12 mouse cellular contexts compared by ENCODE assay signal in the genomic region with DNA sequence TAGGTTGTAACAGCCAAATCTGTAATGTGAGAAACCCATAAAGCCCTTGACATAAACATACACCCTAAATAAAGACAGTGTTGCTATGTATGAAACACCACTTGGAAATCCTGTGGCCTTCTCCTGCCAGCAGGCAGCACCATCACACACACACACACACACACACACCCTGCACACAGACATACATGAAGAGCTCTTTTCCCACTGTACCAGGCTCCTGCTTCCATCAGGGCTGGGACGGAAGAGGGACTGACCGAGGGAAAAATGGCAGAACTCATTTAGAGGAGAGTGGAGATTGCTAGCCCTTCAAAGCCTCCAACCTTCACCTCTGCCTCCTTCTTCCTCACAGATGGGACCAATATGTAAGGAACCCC.
DNase-seq lines count a peak whose midpoint lies in the region; ATAC-seq and TF ChIP-seq lines count a peak whose summit lies in the region.
"Had no signal": no experiment of that assay in that cellular context is flagged by ENCODE, and none has a peak within 500 bp of the region (broad histone marks: within the 10 kb centered on the region; RNA-seq: fewer than 3 reads in every experiment).

No protein-coding gene starts in this region.

- H3K9me3 ChIP-seq in lung, embryonic 14.5 days (ENCODE audit: low read depth, low read length): peaks cover 9% of the 10 kb centered on the region; the same call in 1 of the 2 replicates
- no peaks in the 10 kb centered on the region for H3K9me3 ChIP-seq in lung, postnatal 0 days (ENCODE audit: low read length)
- H3K9me3 ChIP-seq in forebrain, embryonic 11.5 days (ENCODE audit: control insufficient read depth, low read length): no peaks in the 10 kb centered on the region
- H3K9me3 ChIP-seq in intestine, embryonic 16.5 days (ENCODE audit: control insufficient read depth, low read length): peaks cover 7% of the 10 kb centered on the region; the same call in 1 of the 2 replicates
- H3K9me3 ChIP-seq in stomach, embryonic 15.5 days: no peaks in the 10 kb centered on the region; the same call in 1 of the 2 replicates

- TF ChIP-seq CTCF in lung, embryonic 14.5 days (IDR thresholded peaks at IDR 0.05; ENCODE audit: low read depth): no peak
- no peak for TF ChIP-seq CTCF in lung, postnatal 0 days (IDR thresholded peaks at IDR 0.05)

- peak; percentile 22; the same call in 1 of the 2 replicates for ATAC-seq in lung, embryonic 14.5 days (ENCODE audit: insufficient read depth)
- no peak for ATAC-seq in lung, postnatal 0 days
- ATAC-seq in forebrain, embryonic 11.5 days (replicated peaks; ENCODE audit: low FRiP score): peak; percentile 49
- ATAC-seq in intestine, embryonic 16.5 days: no peak; the same call in 1 of the 2 replicates
- ATAC-seq in stomach, embryonic 15.5 days (ENCODE audit: insufficient read depth, low FRiP score, low read depth): no peak; the same call in 1 of the 2 replicates

- DNase-seq in lung, embryonic 14.5 days: no peak
- no peak for DNase-seq in lung, postnatal 0 days (ENCODE audit: low spot score)
- no peak for DNase-seq in forebrain, embryonic 11.5 days (ENCODE audit: low spot score)
- DNase-seq in urinary bladder, postnatal 10 days (ENCODE audit: low spot score): no peak
- DNase-seq in cerebellum, adult 11-12 months: no peak
- DNase-seq: cerebellum, postnatal 14 days; heart, adult 2 months; kidney, adult 11 months had no signal

- H3K4me1 ChIP-seq in lung, embryonic 14.5 days (ENCODE audit: insufficient read depth): peaks cover 6% of the 10 kb centered on the region; the same call in 1 of the 2 replicates
- H3K4me1 ChIP-seq in lung, postnatal 0 days (ENCODE audit: insufficient read depth, low read depth, low read length): no peaks in the 10 kb centered on the region
- peaks cover 5% of the 10 kb centered on the region for H3K4me1 ChIP-seq in forebrain, embryonic 11.5 days (replicated peaks; ENCODE audit: control insufficient read depth, insufficient read depth, low read length)
- H3K4me1 ChIP-seq in intestine, embryonic 16.5 days (ENCODE audit: control insufficient read depth, insufficient read depth, low read length): peaks cover 13% of the 10 kb centered on the region
- H3K4me1 ChIP-seq in stomach, embryonic 15.5 days: peaks cover 16% of the 10 kb centered on the region
- H3K4me1 ChIP-seq: megakaryocyte, embryonic 14.5 days had no signal

- WGBS in lung, embryonic 14.5 days: 51% methylated on average over 2 of the region's 2 CpGs
- WGBS in lung, postnatal 0 days: 77% methylated on average over 2 of the region's 2 CpGs
- 63% methylated on average over 2 of the region's 2 CpGs for WGBS in forebrain, embryonic 11.5 days
- WGBS in intestine, embryonic 16.5 days: 47% methylated on average over 2 of the region's 2 CpGs
- WGBS in stomach, embryonic 15.5 days: 47% methylated on average over 2 of the region's 2 CpGs

- no peak for TF ChIP-seq EP300 in lung, postnatal 0 days (IDR thresholded peaks at IDR 0.05)

- H3K36me3 ChIP-seq in lung, embryonic 14.5 days (ENCODE audit: insufficient read depth): no peaks in the 10 kb centered on the region
- no peaks in the 10 kb centered on the region for H3K36me3 ChIP-seq in lung, postnatal 0 days (ENCODE audit: insufficient read depth, low read length)
- no peaks in the 10 kb centered on the region for H3K36me3 ChIP-seq in forebrain, embryonic 11.5 days (ENCODE audit: control insufficient read depth, insufficient read depth, low read length)
- H3K36me3 ChIP-seq in intestine, embryonic 16.5 days (ENCODE audit: control insufficient read depth, insufficient read depth, low read length): no peaks in the 10 kb centered on the region
- no peaks in the 10 kb centered on the region for H3K36me3 ChIP-seq in stomach, embryonic 15.5 days

- H3K27me3 ChIP-seq in lung, embryonic 14.5 days (ENCODE audit: insufficient read depth, low read length): no peaks in the 10 kb centered on the region
- no peaks in the 10 kb centered on the region for H3K27me3 ChIP-seq in lung, postnatal 0 days (replicated peaks; ENCODE audit: insufficient read depth, low read length)
- H3K27me3 ChIP-seq in forebrain, embryonic 11.5 days (ENCODE audit: control insufficient read depth, insufficient read depth, low read length): no peaks in the 10 kb centered on the region
- H3K27me3 ChIP-seq in intestine, embryonic 16.5 days (replicated peaks; ENCODE audit: control insufficient read depth, insufficient read depth, low read length): no peaks in the 10 kb centered on the region
- no peaks in the 10 kb centered on the region for H3K27me3 ChIP-seq in stomach, embryonic 15.5 days (replicated peaks)
- H3K27me3 ChIP-seq: megakaryocyte, embryonic 14.5 days had no signal

- H3K9ac ChIP-seq in lung, embryonic 14.5 days: no peak overlapping the region
- H3K9ac ChIP-seq in lung, postnatal 0 days (replicated peaks; ENCODE audit: low read depth): no peak overlapping the region
- H3K9ac ChIP-seq in forebrain, embryonic 11.5 days (ENCODE audit: low read length): peak overlapping the region; percentile 0; the same call in 1 of the 2 replicates
- 0 out of 2 replicates have a peak overlapping the region, but pooled peaks have one; percentile 48 for H3K9ac ChIP-seq in intestine, embryonic 16.5 days (ENCODE audit: low read depth, low read length)
- no peak overlapping the region for H3K9ac ChIP-seq in stomach, embryonic 15.5 days
- H3K9ac ChIP-seq: liver, embryonic 14.5 days had no signal

- no peak overlapping the region for H3K27ac ChIP-seq in lung, embryonic 14.5 days (ENCODE audit: low read depth)
- H3K27ac ChIP-seq in lung, postnatal 0 days (ENCODE audit: low read length): no peak overlapping the region
- no peak overlapping the region for H3K27ac ChIP-seq in forebrain, embryonic 11.5 days (ENCODE audit: low read depth, low read length)
- peak overlapping the region; percentile 68 for H3K27ac ChIP-seq in intestine, embryonic 16.5 days (ENCODE audit: low read length)
- peak overlapping the region; percentile 88 for H3K27ac ChIP-seq in stomach, embryonic 15.5 days
- H3K27ac ChIP-seq: heart, adult 2 months; liver, embryonic 14.5 days had no signal

- no peak overlapping the region for H3K4me2 ChIP-seq in lung, embryonic 14.5 days
- no peak overlapping the region for H3K4me2 ChIP-seq in lung, postnatal 0 days (replicated peaks; ENCODE audit: low read depth, low read length)
- no peak overlapping the region for H3K4me2 ChIP-seq in forebrain, embryonic 11.5 days (ENCODE audit: low read depth, low read length, severe bottlenecking)
- H3K4me2 ChIP-seq in intestine, embryonic 16.5 days (ENCODE audit: low read depth, low read length): no peak overlapping the region
- H3K4me2 ChIP-seq in stomach, embryonic 15.5 days: no peak overlapping the region

- H3K4me3 ChIP-seq in lung, embryonic 14.5 days (ENCODE audit: low read depth, low read length): no peak overlapping the region
- H3K4me3 ChIP-seq in lung, postnatal 0 days (ENCODE audit: low read depth, low read length): no peak overlapping the region
- no peak overlapping the region for H3K4me3 ChIP-seq in forebrain, embryonic 11.5 days (ENCODE audit: low read depth, low read length)
- H3K4me3 ChIP-seq in intestine, embryonic 16.5 days (ENCODE audit: low read length): no peak overlapping the region
- H3K4me3 ChIP-seq in stomach, embryonic 15.5 days (replicated peaks): no peak overlapping the region
- H3K4me3 ChIP-seq: heart, adult 2 months; megakaryocyte, embryonic 14.5 days had no signal

Comparison
In these comparisons a context has a peak if more than half of its experiments do, and no peak if none do; other contexts are left out.
1. ATAC-seq: peak in lung, embryonic 14.5 days (single experiment) and forebrain, embryonic 11.5 days (single experiment); none in lung, postnatal 0 days (single experiment), intestine, embryonic 16.5 days (single experiment) and stomach, embryonic 15.5 days (single experiment).
2. H3K27ac ChIP-seq: peak in intestine, embryonic 16.5 days (single experiment) and stomach, embryonic 15.5 days (single experiment); none in lung, embryonic 14.5 days (single experiment), lung, postnatal 0 days (single experiment) and forebrain, embryonic 11.5 days (single experiment).
3. H3K9ac ChIP-seq: peak in forebrain, embryonic 11.5 days (single experiment) and intestine, embryonic 16.5 days (single experiment); none in lung, embryonic 14.5 days (single experiment), lung, postnatal 0 days (single experiment) and stomach, embryonic 15.5 days (single experiment).